ENCODE assay signal across 15 mouse cellular contexts in the genomic region with DNA sequence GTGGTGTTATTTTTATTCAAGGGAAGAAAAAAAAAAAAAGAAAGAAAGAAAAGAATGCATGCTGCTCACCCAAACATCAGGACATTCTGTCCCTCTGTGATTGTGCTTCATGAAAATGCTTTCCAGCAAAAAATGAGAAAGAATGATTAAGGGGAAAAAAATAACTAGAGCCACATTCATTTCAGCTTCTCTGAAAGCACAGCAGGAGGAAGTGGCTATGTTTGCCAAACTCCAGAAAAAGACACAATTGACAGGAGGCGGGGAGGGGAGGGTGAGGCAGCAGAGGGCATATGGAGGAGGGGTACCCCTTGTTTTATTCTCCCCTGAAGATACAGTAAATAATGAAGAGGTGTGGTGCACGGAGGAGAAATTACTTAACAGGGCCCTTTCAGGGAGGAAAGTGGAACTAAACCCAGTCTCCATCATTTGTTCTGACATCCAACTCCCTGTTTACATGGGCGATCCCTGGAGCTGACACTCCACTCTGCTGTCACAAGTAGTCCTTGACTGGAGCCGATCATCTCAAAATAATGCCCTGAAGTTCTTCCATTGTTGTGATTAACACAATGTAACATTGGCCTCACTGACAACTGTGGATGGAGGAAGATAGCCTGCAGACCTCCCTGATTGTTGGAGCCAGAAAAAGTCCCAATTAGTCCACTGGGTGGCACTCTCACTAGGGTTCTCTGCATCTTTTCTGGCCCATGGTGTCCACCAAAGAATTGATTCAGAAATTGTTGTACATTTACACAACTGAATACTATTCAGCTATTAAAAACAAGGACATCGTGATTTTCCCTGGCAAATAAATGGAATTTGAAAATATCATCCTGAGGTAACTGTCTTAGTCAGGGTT. TPM values are rescaled to one million over a fixed set of nuclear protein-coding genes. Genes with fewer than 3 reads are reported as not detected.
DNase-seq lines count a peak whose midpoint lies in the region; ATAC-seq and TF ChIP-seq lines count a peak whose summit lies in the region.
"Had no signal": no experiment of that assay in that cellular context is flagged by ENCODE, and none has a peak within 500 bp of the region (broad histone marks: within the 10 kb centered on the region; RNA-seq: fewer than 3 reads in every experiment).

No protein-coding gene starts in this region.

- peak; percentile 54 to 57 for DNase-seq in cerebellum, postnatal 14 days
- no peak for DNase-seq in cerebellum, adult 11 months
- DNase-seq in kidney, postnatal 0 days (ENCODE audit: low spot score) = no peak
- DNase-seq in kidney, adult 8-10 months = no peak
- peak; percentile 21 for DNase-seq in CH12.LX (ENCODE audit: extremely low read depth)
- DNase-seq in brain, adult 2 months (ENCODE audit: low read depth, low spot score) = peak; percentile 63
- no peak for DNase-seq in hindbrain, embryonic 11.5 days (ENCODE audit: low spot score)
- DNase-seq: adrenal gland, adult 8-10 months; kidney, postnatal 36 days; right cerebral cortex, adult 18-20 months had no signal

- H3K27ac ChIP-seq in kidney, postnatal 0 days = no peak overlapping the region
- no peak overlapping the region for H3K27ac ChIP-seq in CH12.LX (ENCODE audit: insufficient read depth, low read depth)
- H3K27ac ChIP-seq in hindbrain, embryonic 11.5 days (ENCODE audit: low read depth, low read length) = no peak overlapping the region
- H3K27ac ChIP-seq: limb, embryonic 13.5 days; macrophage; neural tube, embryonic 13.5 days had no signal

- no peaks in the 10 kb centered on the region for H3K79me2 ChIP-seq in CH12.LX (replicated peaks; ENCODE audit: control insufficient read depth, extremely low read depth, insufficient read depth, poor library complexity, severe bottlenecking)

- no peaks in the 10 kb centered on the region for H3K4me1 ChIP-seq in kidney, postnatal 0 days (replicated peaks; ENCODE audit: insufficient read depth, low read length)
- H3K4me1 ChIP-seq in CH12.LX (ENCODE audit: control insufficient read depth in 1 of 2, insufficient read depth in 2 of 2) = peaks cover 0 to 24% of the 10 kb centered on the region in 2 experiments; a peak in 2 of 4 replicates
- H3K4me1 ChIP-seq in hindbrain, embryonic 11.5 days (replicated peaks; ENCODE audit: control insufficient read depth, insufficient read depth, low read length) = no peaks in the 10 kb centered on the region

- dilution Hi-C loops in CH12.LX (cut with MboI; ENCODE audit: extremely low pct_ligation_motif_present, extremely low pct_unique_long_range_greater_than_20kb, low sequenced_read_pairs) = no loop called here

- TF ChIP-seq RAD21 in CH12.LX (IDR thresholded peaks at IDR 0.05; ENCODE audit: low read depth, low read length) = peak; percentile 13

- no peak for TF ChIP-seq EP300 in CH12.LX (IDR thresholded peaks at IDR 0.05; ENCODE audit: low read length)

- no peak overlapping the region for H3K4me2 ChIP-seq in kidney, postnatal 0 days (ENCODE audit: low read length)
- no peak overlapping the region for H3K4me2 ChIP-seq in CH12.LX (ENCODE audit: insufficient read depth, low read depth, poor library complexity, severe bottlenecking)
- no peak overlapping the region for H3K4me2 ChIP-seq in hindbrain, embryonic 11.5 days (replicated peaks; ENCODE audit: low read depth, low read length)
- H3K4me2 ChIP-seq: limb, embryonic 13.5 days; neural tube, embryonic 13.5 days had no signal

- 65% methylated on average over 5 of the region's 5 CpGs for WGBS in kidney, postnatal 0 days
- 66% methylated on average over 5 of the region's 5 CpGs for WGBS in hindbrain, embryonic 11.5 days

- H3K9ac ChIP-seq in kidney, postnatal 0 days (ENCODE audit: low read depth, low read length) = no peak overlapping the region
- H3K9ac ChIP-seq in CH12.LX (ENCODE audit: insufficient read depth, low read depth) = no peak overlapping the region
- H3K9ac ChIP-seq in hindbrain, embryonic 11.5 days (ENCODE audit: low read depth, low read length) = no peak overlapping the region
- H3K9ac ChIP-seq: limb, embryonic 13.5 days; neural tube, embryonic 13.5 days had no signal

- TF ChIP-seq CTCF in kidney, postnatal 0 days (IDR thresholded peaks at IDR 0.05; ENCODE audit: low read depth) = peak; percentile 47; the same call in 1 of the 2 replicates
- peak in 1 of 2 experiments; percentile 52; a peak in 3 of 4 replicates for TF ChIP-seq CTCF in CH12.LX (conservative IDR thresholded peaks at IDR 0.05 in 1 of 2, IDR thresholded peaks at IDR 0.05 in 1 of 2; ENCODE audit: low read depth in 2 of 2, low read length in 2 of 2)

- TF ChIP-seq POLR2A in CH12.LX (IDR thresholded peaks at IDR 0.05; ENCODE audit: low read depth, low read length) = no peak

- no peak overlapping the region for H3K4me3 ChIP-seq in kidney, postnatal 0 days (replicated peaks; ENCODE audit: low read depth, low read length)
- H3K4me3 ChIP-seq in CH12.LX (replicated peaks in 1 of 3; ENCODE audit: low read depth in 2 of 3, low read length in 2 of 3, poor library complexity in 1 of 3) = no peak overlapping the region
- no peak overlapping the region for H3K4me3 ChIP-seq in hindbrain, embryonic 11.5 days (ENCODE audit: low read depth, low read length)
- H3K4me3 ChIP-seq: limb, embryonic 13.5 days; neural tube, embryonic 13.5 days had no signal

- no peaks in the 10 kb centered on the region for H3K27me3 ChIP-seq in kidney, postnatal 0 days (ENCODE audit: insufficient read depth, low read length)
- no peaks in the 10 kb centered on the region for H3K27me3 ChIP-seq in CH12.LX (replicated peaks)
- H3K27me3 ChIP-seq in hindbrain, embryonic 11.5 days (ENCODE audit: control insufficient read depth, insufficient read depth, low read length) = no peaks in the 10 kb centered on the region
- H3K27me3 ChIP-seq: limb, embryonic 13.5 days; neural tube, embryonic 13.5 days had no signal

- H3K9me3 ChIP-seq in kidney, postnatal 0 days (replicated peaks; ENCODE audit: low read length) = no peaks in the 10 kb centered on the region
- no peaks in the 10 kb centered on the region for H3K9me3 ChIP-seq in CH12.LX (replicated peaks; ENCODE audit: low read length)
- H3K9me3 ChIP-seq in hindbrain, embryonic 11.5 days (ENCODE audit: control insufficient read depth, low read length) = no peaks in the 10 kb centered on the region
- H3K9me3 ChIP-seq: limb, embryonic 13.5 days; neural tube, embryonic 13.5 days had no signal

- in situ Hi-C loops in CH12.LX (cut with MboI; ENCODE audit: low pct_ligation_motif_present, low pct_unique_long_range_greater_than_20kb, low sequenced_read_pairs) = loop anchor here (25.0 kb wide), 1 partner anchor 355 kb away; no protein-coding TSS in a partner anchor

- ATAC-seq in kidney, postnatal 0 days (replicated peaks; ENCODE audit: low FRiP score, low read depth) = no peak
- ATAC-seq in inflammation-experienced regulatory T-cells, adult 6 months = no peak
- ATAC-seq in hindbrain, embryonic 11.5 days (ENCODE audit: low FRiP score) = no peak
- ATAC-seq: midbrain, embryonic 16.5 days had no signal

- no peaks in the 10 kb centered on the region for H3K36me3 ChIP-seq in kidney, postnatal 0 days (ENCODE audit: insufficient read depth, low read length)
- H3K36me3 ChIP-seq in CH12.LX (replicated peaks in 1 of 2; ENCODE audit: control insufficient read depth in 1 of 2, insufficient read depth in 1 of 2, low read length in 1 of 2) = no peaks in the 10 kb centered on the region
- H3K36me3 ChIP-seq in hindbrain, embryonic 11.5 days (ENCODE audit: control insufficient read depth, insufficient read depth, low read length) = no peaks in the 10 kb centered on the region
- H3K36me3 ChIP-seq: limb, embryonic 13.5 days; neural tube, embryonic 13.5 days had no signal

TF ChIP-seq in CH12.LX, 34 proteins besides CTCF, POLR2A, EP300 and RAD21:
- TF ChIP-seq ELF1 (IDR thresholded peaks at IDR 0.05; ENCODE audit: low read depth, low read length) = no peak
- TF ChIP-seq SMC3 (IDR thresholded peaks at IDR 0.05; ENCODE audit: low read depth, low read length) = peak; percentile 29

RNA-seq across cellular contexts. Expression of a gene that starts 10.4 kb away (rescaled TPM):
- polyA plus RNA-seq in kidney, postnatal 0 days (2015; fragmentation: Nextera tagmentation; extraction: Ambion mirVana) = 2.6 and 2.8 TPM in 2 replicates
- 0.04 and 0.13 TPM in 2 replicates for total RNA-seq in CH12.LX (2012; rRNA removed)
- total RNA-seq in CH12.LX (2014; rRNA removed) = 0.05 TPM in 2 replicates
- 0.04 and 0.16 TPM in 2 replicates for polyA plus RNA-seq in CH12.LX (2012; ENCODE audit: insufficient read length, low read depth)
- polyA plus RNA-seq in inflammation-experienced regulatory T-cells, adult 6 months (2017; shearing (Covaris generic)) = under 1 TPM in 1 of 3 experiments, not detected in 2; 0.15 TPM
- 23.2 and 25.4 TPM in 2 replicates for polyA plus RNA-seq in hindbrain, embryonic 11.5 days (2014; fragmentation: Nextera tagmentation; extraction: Ambion mirVana)

Comparison
In these comparisons a context has a peak if more than half of its experiments do, and no peak if none do; other contexts are left out.
1. DNase-seq: peak in cerebellum, postnatal 14 days (2 of 2), CH12.LX (single experiment) and brain, adult 2 months (single experiment); none in cerebellum, adult 11 months (single experiment), kidney, postnatal 0 days (single experiment), kidney, adult 8-10 months (0 of 2) and hindbrain, embryonic 11.5 days (single experiment).